Mouse (Mus musculus) hindbrain, embryonic 11.5 days (tissue): Measurements from ENCODE around the gene Phactr3. TPM values are rescaled to one million over a fixed set of nuclear protein-coding genes. Genes with fewer than 3 reads are reported as not detected.

Experiments
- ATAC-seq: fragments of 200-750 bp; cut with Nextera tagmentation; 2 replicates; pipeline ENCODE4 v1.8.0; 2017; ENCODE audit warnings: mild to moderate bottlenecking, moderate TSS enrichment, moderate library complexity; ENCODE audit not compliant: low FRiP score
- DNase-seq: peaks from one replicate; pipeline ENCODE4 v3.0.0-alpha.2; 2015; ENCODE audit warnings: low spot score
- H3K27ac ChIP-seq: fragments of 300-500 bp; sonication (generic); 2 replicates; pipeline ENCODE4 v1.5.1; 2014; ENCODE audit warnings: mild to moderate bottlenecking, low read depth, low read length
- H3K27me3 ChIP-seq: fragments of 300-500 bp; sonication (generic); 2 replicates; pipeline ENCODE4 v1.6.1; 2014; ENCODE audit warnings: mild to moderate bottlenecking, low read length, moderate library complexity, mixed read lengths; ENCODE audit not compliant: control insufficient read depth, insufficient read depth
- H3K36me3 ChIP-seq: fragments of 300-500 bp; sonication (generic); 2 replicates; pipeline ENCODE4 v1.6.1; 2014; ENCODE audit warnings: mild to moderate bottlenecking, low read length, moderate library complexity, mixed read lengths; ENCODE audit not compliant: control insufficient read depth, insufficient read depth
- H3K4me1 ChIP-seq: fragments of 300-500 bp; sonication (generic); replicated peaks from 2 replicates; pipeline ENCODE4 v1.6.1; 2014; ENCODE audit warnings: low read length, mixed read lengths; ENCODE audit not compliant: control insufficient read depth, insufficient read depth
- H3K4me2 ChIP-seq: fragments of 300-500 bp; sonication (generic); replicated peaks from 2 replicates; pipeline ENCODE4 v1.6.1; 2014; ENCODE audit warnings: mild to moderate bottlenecking, low read depth, low read length
- H3K4me3 ChIP-seq: fragments of 300-500 bp; sonication (generic); 2 replicates; pipeline ENCODE4 v1.5.1; 2014; ENCODE audit warnings: low read depth, low read length
- H3K9ac ChIP-seq: fragments of 300-500 bp; sonication (generic); 2 replicates; pipeline ENCODE4 v1.6.1; 2014; ENCODE audit warnings: low read depth, low read length
- H3K9me3 ChIP-seq: fragments of 300-500 bp; sonication (generic); 2 replicates; pipeline ENCODE4 v1.6.1; 2016; ENCODE audit warnings: low read length; ENCODE audit not compliant: control insufficient read depth
- WGBS: fragments of 180-500 bp; shearing (Covaris S2); extraction: QIAGEN DNeasy Blood & Tissue Kit; methylation state at CpG from one replicate; pipeline ENCODE4 v1.1.7; 2014; 5-methylcytosine and 5-hydroxymethylcytosine counted together
- polyA plus RNA-seq: library from polyadenylated mRNA; unstranded; fragments of >200 nt; fragmentation: Nextera tagmentation; extraction: Ambion mirVana; gene quantifications from 2 replicates; pipeline ENCODE4 v1.2.1, GENCODE M21; 2014

The Phactr3 gene
- polyA plus RNA-seq, 1 experiment from 2014 or later = 14.5 TPM

- Histone ChIP-seq H3K27ac (no peak overlapping the region), H3K36me3 (no peaks in the 10 kb centered on the region), H3K9me3 (no peaks in the 10 kb centered on the region), H3K9ac (no peak overlapping the region), H3K4me3 (no peak overlapping the region), H3K4me1 (no peaks in the 10 kb centered on the region), H3K27me3 (no peaks in the 10 kb centered on the region), H3K4me2 (no peak overlapping the region)
- ATAC-seq (no peak), DNase-seq (no peak)
- 70% methylated on average over 4 of the region's 4 CpGs for WGBS
These were observed 99.7 kb downstream of the Phactr3 start for GRCm38 (mm10) chr2:178218461-178218860.

DNA sequence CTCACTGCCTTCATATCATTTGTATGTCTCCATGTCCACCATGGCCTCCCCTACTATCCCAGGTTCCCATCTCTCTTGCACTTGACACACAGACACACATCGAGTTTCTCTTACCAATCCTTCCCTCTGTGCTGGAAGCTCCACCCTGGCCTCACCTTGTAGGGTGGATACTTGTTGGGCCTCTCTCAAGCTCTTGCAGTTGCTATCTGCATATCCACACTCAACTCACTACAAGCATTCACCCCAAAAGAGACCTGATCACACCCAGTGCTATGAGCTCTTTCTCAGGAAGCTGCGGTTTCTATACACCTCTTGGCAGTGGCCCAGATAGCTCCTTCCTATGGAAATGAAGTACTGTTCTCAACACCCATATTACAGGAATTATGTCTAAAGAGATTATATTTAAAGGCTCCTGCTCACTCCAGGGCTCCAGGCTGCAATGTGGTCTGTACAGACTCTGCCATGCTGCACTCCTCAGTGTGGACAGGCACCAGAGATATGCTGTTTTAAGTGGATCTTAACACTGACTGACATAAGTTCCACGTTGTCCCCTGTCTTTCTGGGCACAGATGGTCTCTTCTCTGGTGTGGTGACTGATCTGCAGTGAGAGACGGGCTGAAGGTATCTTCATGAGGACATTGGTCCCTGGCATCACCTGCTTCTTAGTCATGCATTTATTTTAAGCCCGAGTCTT is 100.8 kb downstream of the Phactr3 start:
- 80% methylated on average over 5 of the region's 5 CpGs for WGBS
- H3K4me3 ChIP-seq = no peak overlapping the region
- H3K9me3 ChIP-seq = no peaks in the 10 kb centered on the region
- no peaks in the 10 kb centered on the region for H3K4me1 ChIP-seq
- H3K27ac ChIP-seq = no peak overlapping the region
- no peak overlapping the region for H3K9ac ChIP-seq
- H3K27me3 ChIP-seq = no peaks in the 10 kb centered on the region
- no peak overlapping the region for H3K4me2 ChIP-seq
- DNase-seq (no peak), ATAC-seq (no peak)
- H3K36me3 ChIP-seq = no peaks in the 10 kb centered on the region

DNA sequence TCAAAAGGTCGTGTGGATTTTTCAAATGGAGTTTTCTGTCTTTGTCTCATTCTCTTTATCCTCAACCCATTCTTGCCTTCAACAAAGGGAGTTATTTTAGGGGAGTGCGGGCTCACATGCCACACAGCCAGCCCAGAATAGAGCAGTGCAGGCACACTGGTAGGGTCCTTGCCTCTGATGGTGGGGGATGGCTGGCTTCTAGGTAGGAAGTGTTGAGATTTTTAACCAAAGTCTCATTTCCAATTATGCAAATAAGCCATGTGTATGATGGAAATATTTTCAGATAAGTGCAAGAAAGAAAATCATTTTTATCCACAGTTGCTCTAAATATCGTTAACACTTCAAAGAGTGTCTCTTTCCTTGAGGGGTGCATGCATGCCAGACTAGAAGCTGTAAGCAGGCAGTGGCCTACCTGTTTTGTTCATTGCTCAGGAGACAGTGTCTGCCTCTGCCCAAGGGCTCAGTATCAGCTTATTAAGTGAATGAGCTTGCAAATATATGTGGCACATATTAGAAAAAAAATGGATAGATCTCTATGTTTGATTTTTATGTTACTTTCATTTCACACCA is 101.5 kb downstream of the Phactr3 start:
- H3K4me1 ChIP-seq = no peaks in the 10 kb centered on the region
- H3K36me3 ChIP-seq = no peaks in the 10 kb centered on the region
- no peak overlapping the region for H3K27ac ChIP-seq
- 63% methylated on average over 3 of the region's 3 CpGs for WGBS
- H3K27me3 ChIP-seq = no peaks in the 10 kb centered on the region
- H3K4me3 ChIP-seq = no peak overlapping the region
- DNase-seq = no peak
- no peak overlapping the region for H3K9ac ChIP-seq
- no peaks in the 10 kb centered on the region for H3K9me3 ChIP-seq
- ATAC-seq = no peak
- H3K4me2 ChIP-seq = no peak overlapping the region

GRCm38 (mm10) chr2:178221003-178221402 is 102.2 kb downstream of the Phactr3 start:
- H3K9ac ChIP-seq = no peak overlapping the region
- no peaks in the 10 kb centered on the region for H3K36me3 ChIP-seq
- H3K9me3 ChIP-seq = no peaks in the 10 kb centered on the region
- no peaks in the 10 kb centered on the region for H3K4me1 ChIP-seq
- WGBS = 91% methylated on average over 3 of the region's 3 CpGs
- no peaks in the 10 kb centered on the region for H3K27me3 ChIP-seq
- no peak overlapping the region for H3K4me3 ChIP-seq
- DNase-seq (no peak), ATAC-seq (peak; percentile 71)
- no peak overlapping the region for H3K4me2 ChIP-seq
- no peak overlapping the region for H3K27ac ChIP-seq

- Histone ChIP-seq H3K4me1 (no peaks in the 10 kb centered on the region), H3K27ac (no peak overlapping the region), H3K36me3 (no peaks in the 10 kb centered on the region), H3K9ac (no peak overlapping the region), H3K9me3 (no peaks in the 10 kb centered on the region), H3K4me2 (no peak overlapping the region), H3K4me3 (no peak overlapping the region), H3K27me3 (no peaks in the 10 kb centered on the region)
- 80% methylated on average over 8 of the region's 8 CpGs for WGBS
- ATAC-seq = no peak
- DNase-seq = no peak
These were observed 110.5 kb downstream of the Phactr3 start for GRCm38 (mm10) chr2:178229231-178229630.

DNA sequence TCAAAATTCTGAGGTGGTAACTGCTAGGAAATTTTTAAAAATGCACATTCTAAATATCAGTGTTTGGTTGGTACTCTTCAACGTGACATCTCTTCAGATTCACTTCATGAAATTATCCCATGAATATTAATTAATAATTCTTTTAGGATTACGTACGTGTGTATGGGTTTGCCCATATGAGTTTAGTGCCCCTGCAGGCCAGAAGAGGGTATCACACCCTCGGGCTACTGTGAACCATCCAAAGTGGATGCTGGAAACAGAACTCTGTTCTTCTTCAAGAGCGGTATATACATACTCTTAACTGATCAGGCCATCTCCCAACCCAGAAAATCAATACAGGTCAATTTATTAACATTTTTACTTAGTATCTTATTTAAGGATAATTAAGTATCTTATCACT is 114.7 kb downstream of the Phactr3 start:
- Histone ChIP-seq H3K27ac (no peak overlapping the region), H3K9me3 (no peaks in the 10 kb centered on the region), H3K36me3 (no peaks in the 10 kb centered on the region), H3K9ac (no peak overlapping the region), H3K4me2 (no peak overlapping the region), H3K27me3 (no peaks in the 10 kb centered on the region), H3K4me3 (no peak overlapping the region), H3K4me1 (no peaks in the 10 kb centered on the region)
- 80% methylated on average over 5 of the region's 5 CpGs for WGBS
- no peak for ATAC-seq
- no peak for DNase-seq

- ATAC-seq (no peak), DNase-seq (no peak)
- Histone ChIP-seq H3K27me3 (no peaks in the 10 kb centered on the region), H3K9me3 (no peaks in the 10 kb centered on the region), H3K4me1 (no peaks in the 10 kb centered on the region; the same call in 1 of the 2 replicates), H3K4me3 (no peak overlapping the region), H3K36me3 (no peaks in the 10 kb centered on the region), H3K9ac (no peak overlapping the region), H3K4me2 (no peak overlapping the region), H3K27ac (no peak overlapping the region)
- 82% methylated on average over 3 of the region's 3 CpGs for WGBS
These were observed 118.3 kb downstream of the Phactr3 start for GRCm38 (mm10) chr2:178237056-178237455.

- Histone ChIP-seq H3K36me3 (no peaks in the 10 kb centered on the region), H3K9me3 (no peaks in the 10 kb centered on the region), H3K27me3 (no peaks in the 10 kb centered on the region), H3K4me2 (no peak overlapping the region), H3K4me1 (no peaks in the 10 kb centered on the region; the same call in 1 of the 2 replicates), H3K9ac (no peak overlapping the region), H3K4me3 (no peak overlapping the region), H3K27ac (no peak overlapping the region)
- DNase-seq (no peak), ATAC-seq (no peak)
- WGBS = 87% methylated on average over 2 of the region's 2 CpGs
These were observed 119.7 kb downstream of the Phactr3 start for GRCm38 (mm10) chr2:178238503-178238902.

GRCm38 (mm10) chr2:178240886-178241285 is 122.1 kb downstream of the Phactr3 start:
- Histone ChIP-seq H3K9ac (no peak overlapping the region), H3K9me3 (no peaks in the 10 kb centered on the region), H3K4me1 (no peaks in the 10 kb centered on the region; the same call in 1 of the 2 replicates), H3K4me2 (no peak overlapping the region), H3K4me3 (no peak overlapping the region), H3K36me3 (no peaks in the 10 kb centered on the region), H3K27ac (no peak overlapping the region), H3K27me3 (no peaks in the 10 kb centered on the region)
- 67% methylated on average over 8 of the region's 8 CpGs for WGBS
- no peak for DNase-seq
- ATAC-seq = no peak
